Mouse (Mus musculus): ENCODE data around the gene Smyd4.

- TF ChIP-seq POLR2A (IDR thresholded peaks at IDR 0.05; ENCODE audit: insufficient read depth, low read depth, low read length), result no peak
- no peak for TF ChIP-seq CTCF (IDR thresholded peaks at IDR 0.05; ENCODE audit: insufficient read depth, low read depth, low read length)
Observed at GRCm38 (mm10) chr11:75298491-75298890, 49.7 kb upstream of the Smyd4 start.
